Mouse (Mus musculus) left cerebral cortex, adult 8-10 months (tissue): ENCODE measurements around the gene Tcf12. TPM values are rescaled to one million over a fixed set of nuclear protein-coding genes. Genes with fewer than 3 reads are reported as not detected.

Source experiments
- DNase-seq, 2 experiments: peaks; one replicate each; pipeline ENCODE4 v3.0.0; 2022; ENCODE audit warnings: low spot score in 2 of 2
- total RNA-seq, 4 experiments: library from RNA; stranded (reverse); gene quantifications; 2 replicates each; pipeline ENCODE4 v1.2.4; 2022

Gene Tcf12
- total RNA-seq, 4 experiments from 2014 or later = 44.5 to 53.5 (median 47.2) TPM

- DNase-seq = no peak
Observed at GRCm38 (mm10) chr9:71915871-71916661, 195.6 kb downstream of the Tcf12 start.

- DNase-seq = no peak
Observed at GRCm38 (mm10) chr9:71906522-71906921, 205.1 kb downstream of the Tcf12 start.

- no peak for DNase-seq
Observed at GRCm38 (mm10) chr9:71898852-71899251, 212.8 kb downstream of the Tcf12 start.

GRCm38 (mm10) chr9:71897399-71897798, 214.3 kb downstream of the Tcf12 start:
- DNase-seq = peak in 1 of 2 experiments; percentile 14

- DNase-seq = no peak
Observed at GRCm38 (mm10) chr9:71895931-71896724, 215.5 kb downstream of the Tcf12 start.

GRCm38 (mm10) chr9:71895291-71895690, 216.4 kb downstream of the Tcf12 start:
- no peak for DNase-seq

GRCm38 (mm10) chr9:71894943-71895286, 216.8 kb downstream of the Tcf12 start:
- no peak for DNase-seq

- DNase-seq = no peak
Observed at GRCm38 (mm10) chr9:71894246-71894942, 217.3 kb downstream of the Tcf12 start.

GRCm38 (mm10) chr9:71888450-71888849, 223.2 kb downstream of the Tcf12 start:
- no peak for DNase-seq

GRCm38 (mm10) chr9:71880629-71881028, 231.0 kb downstream of the Tcf12 start:
- no peak for DNase-seq

- no peak for DNase-seq
Observed at GRCm38 (mm10) chr9:71879972-71880371, 231.7 kb downstream of the Tcf12 start.

- no peak for DNase-seq
Observed at GRCm38 (mm10) chr9:71879415-71879814, 232.3 kb downstream of the Tcf12 start.

GRCm38 (mm10) chr9:71877867-71878266, 233.8 kb downstream of the Tcf12 start:
- no peak for DNase-seq

GRCm38 (mm10) chr9:71874761-71875160, 236.9 kb downstream of the Tcf12 start:
- DNase-seq = no peak

- no peak for DNase-seq
Observed at GRCm38 (mm10) chr9:71874035-71874572, 237.6 kb downstream of the Tcf12 start.

- DNase-seq = no peak
Observed at GRCm38 (mm10) chr9:71863338-71863737, 248.3 kb downstream of the Tcf12 start.

GRCm38 (mm10) chr9:71861629-71862028, 250.0 kb downstream of the Tcf12 start:
- DNase-seq = no peak

GRCm38 (mm10) chr9:71857926-71858325, 253.7 kb downstream of the Tcf12 start:
- no peak for DNase-seq

- no peak for DNase-seq
Observed at GRCm38 (mm10) chr9:71853904-71854303, 257.8 kb downstream of the Tcf12 start.

GRCm38 (mm10) chr9:71850283-71850682, 261.4 kb downstream of the Tcf12 start:
- DNase-seq = no peak

GRCm38 (mm10) chr9:71848392-71848791, 263.3 kb downstream of the Tcf12 start:
- no peak for DNase-seq

- DNase-seq = no peak
Observed at GRCm38 (mm10) chr9:71847921-71848320, 263.8 kb downstream of the Tcf12 start.
